Mouse (Mus musculus) activated CD4-positive, CD25-positive, alpha-beta regulatory T cell, adult 9 weeks (primary cell): Measurements from ENCODE around the gene Vmn2r51. TPM values are rescaled to one million over a fixed set of nuclear protein-coding genes. Genes with fewer than 3 reads are reported as not detected.

Experiments
- polyA plus RNA-seq: library from polyadenylated mRNA; unstranded; fragments of 100-300 nt; shearing (Covaris generic); gene quantifications from one replicate; pipeline ENCODE4 v1.2.1, GENCODE M21; 2017

The Vmn2r51 gene
- polyA plus RNA-seq: not detected

GRCm38 (mm10) chr7:10105641-10106040 lies at the start of gene Vmn2r51:
TSS of gene Vmn2r51 (minus strand) at chr7:10105741.

DNA sequence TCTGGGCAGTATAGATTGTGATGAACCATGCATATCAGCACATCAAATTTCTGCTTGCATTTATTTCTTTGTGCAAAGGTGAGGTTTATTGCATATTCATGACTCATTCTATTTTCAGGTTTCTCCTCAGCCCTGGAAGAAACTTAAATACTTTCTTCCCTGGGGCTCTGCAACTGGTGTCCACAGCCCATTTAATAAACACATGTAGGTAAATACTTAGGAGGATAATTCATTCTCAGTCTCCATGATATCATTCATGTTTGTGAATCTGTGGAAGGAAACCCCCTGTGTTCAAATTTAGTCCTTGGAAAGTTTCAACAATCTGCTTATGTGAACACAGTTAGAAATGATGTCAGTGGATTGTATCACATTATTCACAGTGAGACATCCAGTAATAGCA lies 52.3 kb downstream of the Vmn2r51 start, which contains the start of gene Vmn2r50:
Vmn2r50 (minus strand) TSS at position 101 of the 400 bp plus-strand sequence.

Other genes with a start within 250 kb of the Vmn2r51 start
- not detected for gene Vmn2r48, start 152.2 kb downstream of the Vmn2r51 start, polyA plus RNA-seq
- not detected for gene Vmn2r49, start 113.5 kb downstream of the Vmn2r51 start, polyA plus RNA-seq
- not detected for gene Vmn2r50, start 52.4 kb downstream of the Vmn2r51 start, polyA plus RNA-seq
- gene Vmn2r52, start 70.8 kb upstream of the Vmn2r51 start, polyA plus RNA-seq: not detected
- gene Vmn1r66, start 172.3 kb upstream of the Vmn2r51 start, polyA plus RNA-seq: not detected